Mouse (Mus musculus) embryonic stem cell, embryonic (primary cell): ENCODE data around the gene Rab2b.

ENCODE experiments used
- CTCF ChIA-PET, 4 experiments: fragments of 300-600 bp in 2 of 4; fragments of 350-600 bp in 2 of 4; sonication (Branson Sonifier 250); formaldehyde crosslinking; loops; one replicate each; lab custom pipeline; 2022; ENCODE audit warnings: inconsistent platforms in 2 of 4; lab: Charles Lee
- POLR2A ChIA-PET, 4 experiments: fragments of 300-600 bp in 2 of 4; fragments of 350-600 bp in 2 of 4; sonication (Branson Sonifier 250); formaldehyde crosslinking; loops; one replicate each; lab custom pipeline; 2022; ENCODE audit warnings: antibody characterized with exemption in 4 of 4, inconsistent platforms in 1 of 4; lab: Charles Lee

Rab2b gene

DNA sequence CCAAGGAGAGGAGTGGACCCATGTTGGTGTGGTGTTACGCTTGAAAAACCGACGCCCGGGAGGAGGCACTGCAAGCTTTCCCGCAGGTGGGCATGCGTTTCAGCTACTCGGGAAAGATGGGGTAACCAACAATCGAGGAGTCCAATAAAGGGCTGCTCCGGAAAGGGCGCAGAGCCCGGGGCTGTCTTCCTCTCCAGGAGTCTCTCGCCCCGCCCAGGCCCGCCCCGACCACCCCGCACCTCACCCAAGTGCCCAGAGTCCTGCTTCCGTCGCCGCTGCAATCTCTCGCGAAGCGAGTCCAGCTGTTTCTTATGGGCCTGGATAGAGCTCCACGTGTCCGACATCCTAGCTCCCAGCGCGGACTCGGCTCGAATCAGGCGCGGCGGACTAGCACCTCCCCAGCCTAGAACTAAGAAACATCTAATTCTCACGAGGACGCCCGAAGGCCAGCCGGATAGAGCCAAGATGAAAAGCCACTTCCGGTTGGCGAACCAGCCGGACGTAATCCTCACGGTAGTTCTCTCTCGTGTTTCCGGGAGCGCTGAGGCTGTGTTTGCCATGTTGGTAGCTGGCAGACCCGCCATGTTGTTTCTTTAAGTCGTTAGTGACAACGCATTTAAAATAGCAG is 25.4 kb upstream of the Rab2b start, which contains the start of gene Mettl3:
Mettl3 (minus strand) TSS at position 485 of the 628 bp plus-strand sequence.
- POLR2A ChIA-PET: interaction anchor here (0.5 to 5.0 kb wide), 68 partner anchors 8 to 392 kb away, joined by 3 to 74 read pairs (median 4); partner anchors contain the start of genes Chd8 (in 3 of the 4), Rab2b (in 3 of the 4), Tox4 (in 3 of the 4) and Hnrnpc (in 2 of the 4)
- CTCF ChIA-PET: interaction anchor here in 3 of 4 experiments (0.7 to 2.6 kb wide), 10 partner anchors 9 to 183 kb away, joined by 3 to 18 read pairs (median 6); partner anchors contain the start of genes Rab2b (in 2 of the 3) and Tox4 (in 2 of the 3)

DNA sequence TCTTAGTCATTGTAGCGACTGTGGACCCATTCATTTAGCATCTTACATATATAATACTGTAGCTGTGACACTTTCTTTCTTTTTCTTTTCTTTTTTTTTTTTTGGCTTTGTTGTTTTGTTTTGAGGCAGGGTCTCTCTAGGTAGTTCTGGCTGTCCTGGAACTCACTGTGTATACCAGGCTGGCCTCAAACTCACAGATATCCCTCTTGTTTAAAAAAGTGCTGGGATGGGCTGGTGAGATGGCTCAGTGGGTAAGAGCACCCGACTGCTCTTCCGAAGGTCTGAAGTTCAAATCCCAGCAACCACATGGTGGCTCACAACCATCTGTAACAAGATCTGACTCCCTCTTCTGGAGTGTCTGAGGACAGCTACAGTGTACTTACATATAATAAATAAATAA is 24.2 kb upstream of the Rab2b start:
- CTCF ChIA-PET: interaction anchor here in 2 of 4 experiments (0.7 to 2.6 kb wide), 4 partner anchors 8 to 46 kb away, joined by 3 to 16 read pairs (median 6); partner anchors contain the start of genes Chd8 (in 1 of the 2), Rab2b (in 1 of the 2) and Tox4 (in 1 of the 2)

DNA sequence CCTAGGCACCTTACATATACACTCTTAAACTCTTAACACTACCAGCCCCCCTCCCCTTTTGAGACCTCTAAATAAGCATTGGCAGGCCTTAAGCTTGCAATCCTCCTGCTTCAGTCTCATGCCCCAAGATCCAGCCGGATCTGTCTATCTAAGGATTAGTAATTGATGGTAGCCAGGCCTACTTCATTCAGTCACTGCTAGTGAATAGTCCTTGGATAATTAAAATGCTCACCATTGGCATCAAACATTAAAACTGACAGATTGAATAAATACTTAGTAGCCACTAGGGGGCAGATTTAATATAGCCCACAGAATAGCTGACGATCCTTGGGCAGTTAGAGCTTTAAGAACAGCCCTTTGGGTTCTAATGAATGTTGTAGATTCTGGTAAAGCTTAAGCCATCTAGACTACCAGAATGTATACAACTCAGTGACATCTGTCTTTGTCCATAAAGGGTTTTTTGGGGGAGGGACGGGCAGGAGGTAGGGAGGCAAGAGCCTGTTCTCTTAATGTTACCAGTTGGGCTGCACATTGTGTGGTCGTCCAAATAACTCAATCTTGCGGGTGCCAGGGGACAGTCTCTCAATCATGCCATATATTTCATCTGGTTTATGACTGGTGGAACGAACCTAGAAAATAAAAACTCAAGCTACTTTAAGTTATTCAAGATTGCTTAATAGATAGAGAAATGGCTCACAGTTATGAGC is 16.4 kb upstream of the Rab2b start:
- ChIA-PET POLR2A (interaction anchor here (0.6 to 3.8 kb wide), 31 partner anchors 9 to 273 kb away, joined by 3 to 26 read pairs (median 4); partner anchors contain the start of genes Mettl3 (in 3 of the 4), Rab2b (in 3 of the 4), Supt16 (in 3 of the 4) and Tox4 (in 3 of the 4)), CTCF (interaction anchor here (0.5 to 4.6 kb wide), 34 partner anchors 9 to 287 kb away, joined by 3 to 30 read pairs (median 4); partner anchors contain the start of genes Rab2b (in 4 of the 4), Tox4 (in 4 of the 4), Mettl3 (in 3 of the 4) and Chd8 (in 2 of the 4))

More for the DNA sequence above, 24.2 kb upstream of the Rab2b start:
- POLR2A ChIA-PET: interaction anchor here in 3 of 4 experiments (0.6 to 5.0 kb wide), 27 partner anchors 10 to 419 kb away, joined by 3 to 74 read pairs (median 8); partner anchors contain the start of genes Hnrnpc (in 3 of the 3), Rab2b (in 3 of the 3), Tox4 (in 2 of the 3) and Mettl17 (in 1 of the 3)

DNA sequence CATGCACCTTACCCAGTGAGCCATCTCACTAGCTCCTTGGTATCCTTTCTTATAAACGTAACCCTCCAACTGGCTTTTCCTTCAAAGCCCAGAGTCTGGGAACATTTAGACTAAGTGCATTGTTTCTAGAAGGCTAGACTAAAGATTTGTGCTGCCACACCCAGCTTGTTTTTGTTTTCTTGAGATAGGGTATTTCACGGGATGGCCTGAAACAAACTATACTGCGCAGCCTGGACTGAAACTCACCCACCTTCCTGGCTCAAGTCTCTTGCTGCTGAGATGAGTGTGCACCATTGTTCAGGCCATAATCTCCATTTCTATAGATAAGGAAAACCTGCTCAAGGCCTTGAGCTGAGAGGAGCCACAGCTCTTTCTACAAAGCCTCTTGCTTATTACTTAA is 4.8 kb upstream of the Rab2b start:
- ChIA-PET CTCF (interaction anchor here in 3 of 4 experiments (0.6 to 2.1 kb wide), 11 partner anchors 12 to 287 kb away, joined by 3 to 14 read pairs (median 4); partner anchors contain the start of genes Chd8 (in 1 of the 3), Hnrnpc (in 1 of the 3) and Mettl3 (in 1 of the 3)), POLR2A (interaction anchor here (0.6 to 3.8 kb wide), 52 partner anchors 10 to 400 kb away, joined by 3 to 36 read pairs (median 5); partner anchors contain the start of genes Chd8 (in 4 of the 4), Zfp219 (in 3 of the 4), Hnrnpc (in 2 of the 4) and Mettl3 (in 2 of the 4))

DNA sequence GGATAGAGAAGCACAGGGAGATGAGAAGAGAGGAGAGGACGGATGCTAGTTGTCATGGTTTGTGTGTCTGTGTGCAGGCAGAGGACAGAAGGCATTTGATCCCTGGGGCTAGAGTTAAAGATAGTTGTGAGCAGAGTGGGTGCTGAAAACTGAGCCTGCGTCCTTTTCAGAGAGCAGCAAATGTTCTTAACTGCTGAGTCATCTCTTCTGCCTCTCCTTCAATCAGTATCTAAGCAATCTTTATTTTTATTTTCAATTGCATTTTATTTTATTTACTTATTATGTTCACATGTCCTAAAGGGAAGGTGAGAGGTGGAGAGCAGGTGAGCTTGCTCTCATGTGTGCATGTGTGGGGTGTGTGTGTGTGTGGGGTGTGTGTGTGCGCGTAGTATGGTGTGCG is 4.3 kb upstream of the Rab2b start:
- CTCF ChIA-PET: interaction anchor here in 3 of 4 experiments (0.6 to 2.1 kb wide), 8 partner anchors 12 to 287 kb away, joined by 3 to 14 read pairs (median 4); no protein-coding TSS in a partner anchor
- POLR2A ChIA-PET: interaction anchor here (0.6 to 3.8 kb wide), 40 partner anchors 11 to 400 kb away, joined by 3 to 36 read pairs (median 5); partner anchors contain the start of genes Chd8 (in 4 of the 4), Zfp219 (in 3 of the 4), Hnrnpc (in 2 of the 4) and Mettl3 (in 2 of the 4)

DNA sequence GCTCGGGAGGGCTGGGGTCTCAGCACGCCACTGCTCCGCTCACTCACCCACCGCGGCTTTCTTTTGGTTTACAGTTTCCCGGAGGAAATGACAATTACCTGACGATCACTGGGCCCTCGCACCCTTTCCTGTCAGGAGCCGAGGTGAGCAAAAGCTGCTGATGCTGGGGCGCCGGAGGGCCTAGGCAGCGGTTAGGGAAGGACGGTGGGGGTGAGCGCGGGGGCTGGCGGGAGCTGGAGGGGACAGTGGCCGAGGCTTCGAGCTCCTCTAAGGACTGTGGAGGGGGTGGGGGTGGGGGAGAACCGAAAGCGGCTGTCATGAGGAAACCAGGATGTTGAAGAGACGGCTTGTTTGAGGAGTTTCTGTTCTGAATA is 389 bp upstream of the Rab2b start:
- POLR2A ChIA-PET: interaction anchor here (0.6 to 4.0 kb wide), 81 partner anchors 9 to 1349 kb away, joined by 3 to 91 read pairs (median 5); partner anchors contain the start of genes Chd8 (in 3 of the 4), Hnrnpc (in 3 of the 4), Mettl3 (in 3 of the 4) and Supt16 (in 2 of the 4)
- CTCF ChIA-PET: interaction anchor here (0.6 to 2.5 kb wide), 44 partner anchors 8 to 274 kb away, joined by 3 to 30 read pairs (median 5); partner anchors contain the start of genes Chd8 (in 4 of the 4), Mettl3 (in 2 of the 4), Hnrnpc (in 1 of the 4) and Zfp219 (in 1 of the 4)

DNA sequence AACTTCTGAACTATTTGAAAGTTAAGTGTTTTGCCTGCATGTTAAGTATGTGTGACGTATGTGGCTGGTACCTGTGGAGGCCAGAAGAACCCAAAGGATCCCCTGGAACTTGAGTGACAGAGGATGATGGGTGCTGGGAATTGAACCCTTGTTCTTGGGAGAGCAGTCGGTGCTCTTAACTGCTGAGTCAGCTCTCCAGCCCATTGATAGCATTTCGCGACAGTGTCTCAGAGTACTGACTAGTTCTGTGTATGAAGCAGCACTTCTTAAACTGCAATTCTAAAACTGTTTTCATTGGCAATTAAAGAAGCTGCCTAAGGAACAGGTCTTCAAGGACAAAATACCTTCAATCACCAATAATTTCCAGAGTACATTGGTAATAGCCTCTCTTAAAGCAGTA is 2.1 kb downstream of the Rab2b start:
- ChIA-PET CTCF (no interaction called here), POLR2A (interaction anchor here (0.7 to 4.0 kb wide), 15 partner anchors 8 to 163 kb away, joined by 3 to 91 read pairs (median 7); partner anchors contain the start of genes Supt16 (in 3 of the 4), Chd8 (in 1 of the 4) and Mettl3 (in 1 of the 4))

DNA sequence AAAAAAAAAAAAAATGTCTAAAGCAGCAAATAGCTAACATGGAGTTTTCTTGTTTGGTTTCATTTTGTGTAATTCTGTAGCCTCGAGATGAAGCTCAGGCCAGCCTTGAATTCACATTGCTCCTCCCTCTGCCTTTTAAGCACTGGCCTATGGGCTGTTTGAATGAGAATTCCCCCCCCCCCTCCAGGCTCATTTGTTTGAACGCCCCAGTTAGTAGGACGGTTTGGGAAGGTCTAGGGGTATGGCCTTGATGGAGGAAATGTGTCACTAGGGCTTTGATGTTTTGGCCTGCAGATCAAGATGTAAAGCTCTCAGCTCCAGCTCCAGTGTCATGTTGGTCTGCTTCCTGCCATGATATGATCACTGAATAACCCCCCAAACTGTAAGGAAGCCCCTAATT is 6.6 kb downstream of the Rab2b start:
- POLR2A ChIA-PET: interaction anchor here in 3 of 4 experiments (0.6 to 3.2 kb wide), 18 partner anchors 12 to 288 kb away, joined by 3 to 14 read pairs (median 4); partner anchors contain the start of genes Chd8 (in 3 of the 3), Arhgef40 (in 1 of the 3), Hnrnpc (in 1 of the 3) and Mettl3 (in 1 of the 3)
- CTCF ChIA-PET: interaction anchor here (0.6 to 2.0 kb wide), 5 partner anchors 23 to 331 kb away, joined by 3 to 9 read pairs (median 5); no protein-coding TSS in a partner anchor

DNA sequence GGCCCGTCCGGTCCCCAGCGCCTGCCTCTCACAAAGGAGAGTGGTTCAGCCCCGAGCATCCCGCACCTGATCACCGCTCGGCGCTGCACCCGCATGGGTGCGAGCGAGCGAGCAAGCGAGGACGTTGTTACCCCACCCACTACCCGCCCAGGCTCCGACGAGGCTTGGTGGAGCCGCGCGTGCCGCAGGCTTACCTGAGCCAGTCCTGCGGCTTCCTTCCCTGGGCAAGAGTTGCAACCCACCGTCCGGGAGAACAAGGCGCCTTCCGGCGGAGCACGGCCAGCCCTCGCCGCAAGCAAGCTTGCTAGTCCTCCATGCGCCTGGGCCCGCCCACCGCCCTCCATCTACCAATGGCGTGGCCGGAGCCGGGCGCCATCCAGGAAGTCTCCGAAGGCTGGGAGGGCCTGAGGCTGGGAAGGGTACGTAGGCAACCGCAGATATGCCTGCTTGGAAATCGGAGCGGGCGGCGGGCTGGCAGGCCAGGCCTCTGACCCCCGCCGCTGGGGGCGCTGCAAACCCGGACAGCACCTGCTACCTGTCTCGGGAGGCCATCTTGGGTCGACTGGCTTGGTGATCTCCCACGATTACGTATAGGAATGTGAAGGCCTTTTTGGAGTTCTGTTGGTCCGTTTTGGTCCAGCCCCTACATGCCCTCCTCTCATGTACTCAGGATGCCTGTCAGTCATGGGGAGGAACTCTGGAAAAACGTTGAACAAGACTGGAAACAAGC is 21.7 kb downstream of the Rab2b start, which contains the start of gene Chd8:
Chd8 (minus strand) TSS at position 297 of the 730 bp plus-strand sequence.
- POLR2A ChIA-PET: interaction anchor here (0.5 to 5.2 kb wide), 71 partner anchors 10 to 371 kb away, joined by 3 to 92 read pairs (median 5); partner anchors contain the start of genes Hnrnpc (in 3 of the 4), Rab2b (in 3 of the 4), Supt16 (in 3 of the 4) and Tox4 (in 3 of the 4)
- CTCF ChIA-PET: interaction anchor here (0.6 to 2.5 kb wide), 22 partner anchors 9 to 210 kb away, joined by 3 to 23 read pairs (median 5); partner anchors contain the start of genes Rab2b (in 4 of the 4), Tox4 (in 4 of the 4) and Hnrnpc (in 1 of the 4)

DNA sequence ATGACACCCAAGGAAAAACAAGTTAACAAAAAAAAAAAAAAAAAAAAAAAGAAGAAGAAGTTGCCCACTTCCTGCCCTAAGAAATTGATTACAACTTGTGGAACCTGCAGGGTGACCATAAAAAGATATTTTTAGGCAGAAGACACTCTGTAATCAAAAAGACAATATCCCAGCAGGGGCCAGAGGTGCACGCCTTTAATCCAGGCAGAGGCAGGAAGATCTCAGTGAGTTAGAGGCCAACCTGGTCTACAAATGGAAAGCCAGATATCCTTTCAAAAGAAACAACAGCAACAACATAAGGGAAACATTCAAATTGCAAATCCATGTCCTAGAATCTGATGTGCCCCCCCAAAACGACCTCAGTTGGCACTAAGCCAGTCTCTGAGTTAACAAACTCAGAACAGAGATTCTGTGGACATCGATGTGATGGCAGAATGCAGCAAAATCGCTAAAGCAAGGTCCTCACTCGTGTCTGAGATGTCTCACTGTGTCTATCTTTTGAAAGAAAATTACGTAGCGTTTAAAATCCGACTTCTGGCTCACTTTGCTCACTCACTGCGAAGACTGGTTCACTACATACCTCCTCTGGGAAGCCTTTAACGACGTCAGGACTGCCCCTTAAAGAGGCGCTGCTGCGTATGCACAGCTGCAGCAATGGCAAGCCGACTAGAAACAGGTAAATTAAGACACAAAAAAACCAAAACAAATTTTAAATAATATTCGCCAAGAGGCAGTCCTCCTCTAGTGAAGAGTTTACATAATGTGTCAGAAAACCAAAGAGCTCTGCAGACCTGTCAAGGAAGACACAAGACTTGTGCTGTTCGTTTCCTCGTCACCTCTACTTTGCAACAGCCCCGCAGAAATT is 22.8 kb downstream of the Rab2b start:
- ChIA-PET POLR2A (interaction anchor here (0.5 to 5.2 kb wide), 51 partner anchors 9 to 370 kb away, joined by 3 to 92 read pairs (median 7); partner anchors contain the start of genes Rab2b (in 3 of the 4), Supt16 (in 3 of the 4), Tox4 (in 3 of the 4) and Hnrnpc (in 2 of the 4)), CTCF (interaction anchor here (0.6 to 2.5 kb wide), 14 partner anchors 10 to 153 kb away, joined by 3 to 23 read pairs (median 5); partner anchors contain the start of genes Rab2b (in 3 of the 4), Tox4 (in 3 of the 4) and Hnrnpc (in 1 of the 4))

DNA sequence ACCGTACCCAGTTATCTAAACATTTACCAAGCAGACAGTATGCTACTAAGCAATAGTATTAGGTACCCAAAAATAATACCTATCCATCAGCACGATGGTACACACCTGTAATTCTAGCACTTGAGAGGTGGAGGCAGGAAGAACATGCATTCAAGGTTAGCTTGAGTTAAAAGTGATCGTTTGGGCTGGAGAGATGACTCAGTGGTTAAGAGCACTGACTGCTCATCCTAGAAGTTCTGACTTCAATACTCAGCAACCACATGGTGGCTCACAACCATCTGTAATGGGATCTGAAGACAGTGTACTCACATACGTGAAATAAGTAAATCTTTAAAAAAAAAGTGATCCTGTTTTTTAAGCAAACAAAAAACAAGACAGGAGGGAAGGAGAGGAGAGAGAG is 33.2 kb downstream of the Rab2b start:
- CTCF ChIA-PET: interaction anchor here in 1 of 4 experiments (1.5 kb wide), 1 partner anchor 11 kb away, joined by 5 read pairs; the partner anchor contains the start of gene Chd8
- POLR2A ChIA-PET: interaction anchor here in 2 of 4 experiments (0.9 to 1.7 kb wide), 5 partner anchors 9 to 19 kb away, joined by 3 to 9 read pairs (median 4); partner anchors contain the start of gene Chd8 (in 1 of the 2)

DNA sequence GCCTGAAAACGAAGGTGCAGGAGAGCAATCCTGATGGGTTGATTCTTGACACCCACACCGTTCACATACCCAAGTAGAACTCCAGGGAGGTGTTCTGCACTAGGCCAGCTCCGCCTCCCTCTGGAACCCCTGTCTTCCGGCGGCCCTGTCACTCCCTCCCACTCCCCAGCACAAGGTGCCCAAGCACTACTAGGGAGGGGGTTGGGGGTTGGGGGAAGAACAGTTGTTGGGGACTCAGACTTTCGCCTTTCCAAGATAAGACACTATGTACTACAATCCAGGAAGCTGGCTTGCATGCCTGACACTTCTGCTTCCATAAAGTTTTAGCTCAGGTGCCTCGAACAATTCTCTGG is 34.7 kb downstream of the Rab2b start:
- POLR2A ChIA-PET: interaction anchor here (0.6 to 6.4 kb wide), 85 partner anchors 8 to 361 kb away, joined by 3 to 92 read pairs (median 5); partner anchors contain the start of genes Chd8 (in 4 of the 4), Rab2b (in 4 of the 4), Tox4 (in 4 of the 4) and Hnrnpc (in 3 of the 4)

DNA sequence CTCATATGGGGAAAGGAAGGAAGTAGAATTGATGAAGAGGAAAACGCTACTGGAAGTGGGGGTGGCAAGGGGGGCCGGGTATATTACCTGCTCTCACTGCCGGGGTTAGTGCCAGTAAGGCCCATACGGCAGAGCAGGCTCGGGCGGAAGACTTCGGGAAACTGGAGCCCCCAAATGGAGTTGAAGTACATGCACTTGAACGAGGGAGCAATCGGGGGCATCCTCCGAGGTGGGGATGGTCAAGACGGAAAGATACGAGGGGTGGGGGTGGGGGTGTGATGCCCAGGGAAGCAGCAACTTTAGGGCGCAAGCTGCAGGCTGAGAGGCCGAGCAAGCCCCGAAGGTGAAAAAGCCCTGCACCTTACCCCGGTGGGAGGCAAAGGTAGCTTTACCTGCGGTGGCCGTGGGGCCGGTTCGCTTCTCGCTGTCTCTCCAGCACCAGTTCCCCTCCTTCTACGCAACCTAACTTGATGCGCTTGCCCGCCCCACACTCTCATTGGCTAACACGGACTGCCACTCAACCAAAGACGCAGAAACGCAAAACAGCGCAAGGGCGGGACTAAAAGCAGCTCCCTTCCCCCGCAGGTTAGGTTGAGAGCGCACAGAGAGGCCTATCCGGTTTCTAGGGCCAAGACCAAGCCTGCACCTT is 35.2 kb downstream of the Rab2b start:
- ChIA-PET POLR2A (interaction anchor here (0.6 to 6.4 kb wide), 89 partner anchors 8 to 360 kb away, joined by 3 to 92 read pairs (median 5); partner anchors contain the start of genes Chd8 (in 4 of the 4), Rab2b (in 4 of the 4), Tox4 (in 4 of the 4) and Hnrnpc (in 3 of the 4)), CTCF (interaction anchor here (0.5 to 1.8 kb wide), 18 partner anchors 12 to 373 kb away, joined by 3 to 23 read pairs (median 5); partner anchors contain the start of genes Chd8 (in 3 of the 4), Tox4 (in 3 of the 4), Rab2b (in 2 of the 4) and Hnrnpc (in 1 of the 4))

More for the DNA sequence above, 34.7 kb downstream of the Rab2b start:
- CTCF ChIA-PET: interaction anchor here (0.5 to 1.8 kb wide), 17 partner anchors 12 to 374 kb away, joined by 3 to 23 read pairs (median 5); partner anchors contain the start of genes Chd8 (in 3 of the 4), Tox4 (in 3 of the 4), Rab2b (in 2 of the 4) and Hnrnpc (in 1 of the 4)
